Mouse (Mus musculus) adrenal gland, postnatal 14 days (tissue): ENCODE measurements at regions not wholly inside any gene's neighbourhood (a gene's known extent, or its start where the extent isn't known, plus 50 kb on each side); places are given as distances from the start of the nearest gene placed in this dataset.

ENCODE experiments used
- DNase-seq: peaks from one replicate; pipeline ENCODE4 v3.0.0; 2021; ENCODE audit warnings: mixed read lengths

DNA sequence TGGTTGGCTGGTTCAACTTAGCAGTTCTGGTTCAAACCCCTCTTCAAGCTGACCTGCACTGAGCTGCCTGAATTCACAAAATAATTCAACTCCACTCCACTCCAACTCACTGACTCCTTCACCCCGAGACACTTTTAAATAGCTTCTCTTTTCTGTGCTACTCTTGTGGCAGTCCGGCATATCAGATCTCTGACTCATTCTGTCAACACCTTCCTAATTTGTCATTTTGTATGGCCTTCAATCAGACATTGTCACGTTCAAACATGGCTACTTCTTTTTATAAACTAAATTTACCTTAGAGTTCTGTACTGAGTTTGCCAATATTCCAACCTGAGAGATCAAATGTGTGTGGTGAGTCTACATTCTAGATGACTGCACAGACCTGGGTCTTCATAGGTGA lies 579.1 kb downstream of the Slitrk1 start:
- DNase-seq = no peak

DNA sequence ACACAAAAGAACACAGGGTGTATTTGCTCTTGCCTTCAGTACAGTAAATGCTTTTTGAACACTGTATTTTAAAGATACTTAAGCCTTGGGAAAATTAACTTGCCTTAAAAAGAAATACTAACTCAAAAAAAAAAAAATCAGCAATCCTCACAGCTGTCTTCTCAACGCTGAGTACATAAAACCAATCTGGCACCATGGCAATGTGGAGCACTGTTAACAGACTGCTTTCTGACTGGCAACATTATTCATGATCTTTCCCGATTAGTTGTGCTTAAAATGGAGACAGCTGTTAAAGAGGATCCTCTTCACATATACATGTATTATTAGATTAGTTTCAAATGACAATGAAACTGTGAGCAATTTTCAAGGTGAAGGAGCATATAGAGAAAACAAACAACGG lies 587.5 kb downstream of the Slitrk1 start:
- no peak for DNase-seq

GRCm38 (mm10) chr14:108323364-108324037 lies 590.5 kb downstream of the Slitrk1 start:
- no peak for DNase-seq

DNA sequence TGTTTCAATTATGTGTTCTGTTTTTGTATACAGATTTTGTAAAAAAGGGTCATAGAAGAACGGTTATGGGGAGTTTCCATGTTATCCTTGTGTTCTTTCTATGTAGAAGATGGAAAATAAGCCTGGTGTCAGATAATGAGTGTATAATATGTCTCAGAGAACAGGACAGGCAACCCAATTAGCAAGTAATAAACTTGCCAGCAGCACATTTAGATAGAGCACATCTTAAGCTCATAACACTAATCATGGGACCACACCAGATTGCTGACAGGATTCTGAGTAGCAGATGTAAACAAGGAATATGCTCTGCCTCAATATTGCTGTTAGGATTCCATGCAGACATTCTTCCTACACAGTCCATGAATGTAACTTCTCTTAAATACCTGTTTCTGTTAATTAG lies 606.3 kb downstream of the Slitrk1 start:
- DNase-seq = no peak

GRCm38 (mm10) chr14:108279630-108280029 lies 634.3 kb downstream of the Slitrk1 start:
- DNase-seq = no peak

DNA sequence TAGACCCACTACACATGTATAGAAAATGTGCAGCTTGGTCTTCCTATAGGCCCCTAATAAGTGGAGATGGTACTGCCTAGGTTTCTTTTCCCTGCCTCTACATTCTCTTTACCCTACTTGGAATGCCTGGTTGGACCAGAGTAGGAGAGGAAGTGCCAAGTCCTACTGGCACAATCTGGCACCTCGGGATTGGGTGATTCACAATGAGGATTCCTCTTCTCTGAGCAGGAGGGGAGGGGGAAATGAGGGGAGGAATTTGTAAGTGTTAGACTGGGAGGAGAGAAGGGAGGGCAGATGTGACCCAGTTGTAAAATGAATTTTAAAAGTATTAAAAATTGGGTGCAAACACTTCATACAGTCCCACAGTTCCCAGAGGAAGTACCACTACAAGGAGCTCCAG lies 652.9 kb downstream of the Slitrk1 start:
- DNase-seq = peak; percentile 19

GRCm38 (mm10) chr14:108247365-108247764 lies 666.6 kb downstream of the Slitrk1 start:
- DNase-seq = no peak

GRCm38 (mm10) chr14:108225483-108226124 lies 688.4 kb downstream of the Slitrk1 start:
- DNase-seq = no peak

- DNase-seq = no peak
Observed at GRCm38 (mm10) chr14:108209246-108209645, 704.7 kb downstream of the Slitrk1 start.

GRCm38 (mm10) chr14:108199133-108199532 lies 714.8 kb downstream of the Slitrk1 start:
- DNase-seq = no peak

GRCm38 (mm10) chr14:108180920-108181319 lies 733.0 kb downstream of the Slitrk1 start:
- DNase-seq = no peak

- no peak for DNase-seq
Observed at GRCm38 (mm10) chr14:108175275-108175860, 738.6 kb downstream of the Slitrk1 start.

DNA sequence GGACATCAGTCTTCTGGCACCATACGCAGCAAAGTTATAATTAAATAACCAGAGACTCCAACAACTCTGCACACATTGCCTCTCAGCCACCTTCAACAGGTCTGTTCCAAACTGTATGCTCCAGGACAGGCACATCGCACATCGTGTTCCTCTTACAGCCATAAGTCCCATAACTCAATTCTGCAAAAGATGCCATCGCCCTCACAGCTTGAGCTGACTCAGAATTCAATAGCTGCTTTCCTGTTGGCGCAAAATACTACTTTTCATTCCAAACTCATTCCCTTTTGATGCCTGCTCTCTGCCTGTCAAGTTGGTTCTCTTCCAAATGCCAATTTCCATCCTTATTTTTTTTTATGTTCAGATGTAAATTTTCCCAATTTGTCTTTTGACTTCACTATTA lies 761.0 kb downstream of the Slitrk1 start:
- no peak for DNase-seq

GRCm38 (mm10) chr14:108123147-108123546 lies 790.8 kb downstream of the Slitrk1 start:
- no peak for DNase-seq

DNA sequence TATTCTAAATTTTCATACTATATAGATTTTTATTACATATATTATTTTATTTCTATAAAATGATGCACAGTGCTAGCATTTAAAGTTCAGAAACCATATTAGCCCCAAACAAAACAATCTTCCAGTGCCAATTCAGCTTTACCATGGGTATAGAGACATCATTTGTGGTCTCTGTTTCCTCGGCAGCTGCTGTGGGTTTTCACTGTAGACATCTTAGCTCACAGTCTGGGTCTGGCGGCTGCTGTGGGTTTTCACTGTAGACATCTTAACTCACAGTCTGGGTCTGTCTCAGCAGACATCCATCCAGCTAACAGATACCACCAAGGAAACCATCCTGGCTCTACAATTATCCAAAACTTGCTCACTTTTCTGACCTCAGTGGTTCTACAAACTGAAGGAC lies 808.9 kb downstream of the Slitrk1 start:
- no peak for DNase-seq

- peak; percentile 21 for DNase-seq
Observed at GRCm38 (mm10) chr14:108090965-108091364, 823.0 kb downstream of the Slitrk1 start.

DNA sequence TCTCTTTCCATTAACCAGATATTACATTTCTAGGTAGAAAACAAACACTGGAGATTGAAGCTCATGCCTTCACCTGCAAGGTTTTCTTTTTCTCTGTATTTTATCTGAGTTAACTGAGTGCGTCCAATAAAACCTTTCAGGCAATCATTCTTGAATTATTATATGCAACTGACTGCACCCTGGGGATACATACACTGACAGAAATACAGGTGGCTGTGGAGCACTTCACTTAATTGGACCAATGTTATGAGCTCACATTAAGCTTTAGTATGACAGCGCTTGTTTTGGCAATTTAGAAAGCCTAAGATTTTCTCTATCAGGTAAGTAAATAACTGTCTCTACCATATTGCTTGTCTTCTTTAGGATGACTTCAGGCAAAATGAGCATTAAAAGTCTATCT lies 864.0 kb downstream of the Slitrk1 start:
- no peak for DNase-seq

DNA sequence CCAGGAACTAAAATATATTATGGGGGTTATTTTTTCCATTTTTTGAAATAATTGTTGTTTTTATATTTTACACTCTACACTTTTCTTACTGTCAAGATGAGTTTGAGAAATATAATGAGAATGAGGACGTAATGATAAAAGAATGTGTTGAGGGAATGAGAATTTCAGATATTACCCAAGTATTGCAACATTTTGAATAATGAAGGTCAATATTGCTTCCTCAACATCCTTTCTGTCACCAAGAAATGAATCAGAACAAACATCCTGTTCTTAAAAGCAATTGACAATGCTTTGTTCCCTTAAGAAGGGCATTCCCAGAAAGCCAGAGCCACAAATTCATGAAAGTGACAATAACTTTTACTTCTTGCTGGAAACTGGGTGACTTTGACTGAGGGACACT lies 878.0 kb downstream of the Slitrk1 start:
- no peak for DNase-seq

DNA sequence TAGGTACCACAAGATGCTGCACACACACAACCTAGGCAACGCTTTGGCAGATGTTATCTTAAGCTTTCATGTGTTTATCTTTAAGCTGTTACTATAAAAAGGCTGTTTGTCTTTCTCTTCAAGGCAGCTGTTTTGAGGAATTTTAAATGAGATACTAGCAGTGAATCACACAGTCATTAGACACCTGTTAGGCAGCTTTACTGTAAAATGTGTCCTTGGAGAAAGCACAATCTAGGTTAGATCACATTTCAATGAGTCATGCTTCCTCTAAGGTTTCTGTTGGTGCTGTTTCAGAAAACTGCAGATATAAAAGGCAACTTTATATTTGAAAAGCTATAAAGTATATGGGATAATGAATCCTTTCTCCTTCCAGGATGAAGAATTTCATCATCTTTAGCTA lies 879.8 kb downstream of the Slitrk1 start:
- DNase-seq = no peak

DNA sequence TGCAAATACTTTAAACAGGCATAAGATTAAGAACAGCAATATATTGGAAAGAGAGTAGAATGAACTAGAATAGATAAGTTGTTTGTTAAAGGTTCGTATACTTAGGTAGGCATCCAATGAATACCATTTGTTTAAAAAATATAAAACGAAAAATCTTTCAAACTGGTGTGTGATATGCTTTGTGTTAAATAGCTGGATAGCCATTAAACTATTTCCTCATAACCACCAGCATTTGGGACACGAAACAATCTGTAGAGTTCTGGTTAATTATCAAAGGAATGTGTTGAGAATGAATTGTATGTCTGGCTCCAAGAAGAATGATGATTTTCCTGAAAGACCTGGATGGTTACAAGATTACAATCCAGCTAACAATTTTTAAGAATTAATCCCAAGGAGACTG lies 891.4 kb downstream of the Slitrk1 start:
- no peak for DNase-seq

- no peak for DNase-seq
Observed at GRCm38 (mm10) chr14:108022066-108022465, 891.9 kb downstream of the Slitrk1 start.

GRCm38 (mm10) chr14:108021331-108021730 lies 892.6 kb downstream of the Slitrk1 start:
- no peak for DNase-seq

DNA sequence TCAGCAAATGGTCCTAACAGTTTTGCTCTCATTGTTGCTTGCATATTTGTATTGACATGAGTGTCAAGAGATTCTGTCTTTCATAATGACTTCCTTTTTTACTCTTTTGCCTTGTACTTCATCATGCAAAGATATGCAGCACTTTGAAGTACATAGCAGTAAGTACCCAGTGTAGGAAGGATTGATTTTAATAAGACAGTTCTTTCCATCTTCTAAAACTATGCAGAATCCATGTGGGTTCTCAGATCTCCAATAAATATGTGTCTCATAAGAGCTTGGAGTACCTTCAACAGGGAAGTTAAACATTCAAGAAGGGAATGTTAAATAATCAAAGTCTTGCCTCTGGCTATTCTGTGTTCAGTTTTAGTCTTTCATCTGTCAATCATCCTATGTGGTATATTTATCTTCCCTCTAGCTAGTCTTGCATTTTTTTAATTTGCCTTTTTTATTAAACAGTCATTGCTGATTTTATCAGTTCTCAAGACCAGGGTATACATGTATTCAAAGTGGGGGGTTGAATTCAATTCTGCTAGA lies 926.1 kb downstream of the Slitrk1 start:
- DNase-seq = no peak

GRCm38 (mm10) chr14:107978141-107978540 lies 935.8 kb downstream of the Slitrk1 start:
- DNase-seq = no peak
